Comparison of ENCODE assay signal across 14 mouse cellular contexts in genomic region chr11:51646245-51646644, GRCm38 (mm10). TPM values are rescaled to one million over a fixed set of nuclear protein-coding genes. Genes with fewer than 3 reads are reported as not detected.
A peak's percentile ranks its signal among the peaks of the same experiment; 100 is the strongest.
DNase-seq lines count a peak whose midpoint lies in the region; ATAC-seq and TF ChIP-seq lines count a peak whose summit lies in the region.
"Had no signal": no experiment of that assay in that cellular context is flagged by ENCODE, and none has a peak within 500 bp of the region (broad histone marks: within the 10 kb centered on the region; RNA-seq: fewer than 3 reads in every experiment).

No protein-coding gene starts in this region.

- H3K36me3 ChIP-seq in hindbrain, embryonic 10.5 days: peaks cover 39% of the 10 kb centered on the region
- peaks cover 3% of the 10 kb centered on the region; the same call in 1 of the 2 replicates for H3K36me3 ChIP-seq in hindbrain, embryonic 16.5 days (ENCODE audit: control insufficient read depth, insufficient read depth, low read length)
- H3K36me3 ChIP-seq in liver, postnatal 0 days (replicated peaks; ENCODE audit: insufficient read depth, low read length): peaks cover 4% of the 10 kb centered on the region; the same call in 1 of the 2 replicates
- peaks cover 6% of the 10 kb centered on the region for H3K36me3 ChIP-seq in liver, embryonic 11.5 days (ENCODE audit: control insufficient read depth, insufficient read depth, low read length)
- H3K36me3 ChIP-seq in CH12.LX (replicated peaks in 1 of 2; ENCODE audit: control insufficient read depth in 1 of 2, insufficient read depth in 1 of 2, low read length in 1 of 2) (peaks cover 15 to 50% of the 10 kb centered on the region in 2 experiments), ES-E14 (ENCODE audit: control insufficient read depth, insufficient read depth, low read length, poor library complexity, severe bottlenecking) (peaks cover 39% of the 10 kb centered on the region)

- peaks cover 29% of the 10 kb centered on the region for H3K27me3 ChIP-seq in hindbrain, embryonic 10.5 days (ENCODE audit: insufficient read depth, poor library complexity, severe bottlenecking)
- H3K27me3 ChIP-seq in hindbrain, embryonic 16.5 days (replicated peaks; ENCODE audit: control insufficient read depth, insufficient read depth, low read length): no peaks in the 10 kb centered on the region
- peaks cover 11% of the 10 kb centered on the region for H3K27me3 ChIP-seq in liver, postnatal 0 days (ENCODE audit: insufficient read depth, low read length)
- peaks cover 19% of the 10 kb centered on the region for H3K27me3 ChIP-seq in liver, embryonic 11.5 days (replicated peaks; ENCODE audit: control insufficient read depth, insufficient read depth, low read length)
- H3K27me3 ChIP-seq in CH12.LX (replicated peaks): no peaks in the 10 kb centered on the region

- TF ChIP-seq RAD21 in CH12.LX (IDR thresholded peaks at IDR 0.05; ENCODE audit: low read depth, low read length): no peak

- no peaks in the 10 kb centered on the region for H3K9me3 ChIP-seq in hindbrain, embryonic 10.5 days
- no peaks in the 10 kb centered on the region for H3K9me3 ChIP-seq in hindbrain, embryonic 16.5 days (ENCODE audit: control insufficient read depth, low read length)
- no peaks in the 10 kb centered on the region for H3K9me3 ChIP-seq in liver, postnatal 0 days (ENCODE audit: low read length)
- H3K9me3 ChIP-seq in liver, embryonic 11.5 days (ENCODE audit: control insufficient read depth, low read length): no peaks in the 10 kb centered on the region
- H3K9me3 ChIP-seq in CH12.LX (replicated peaks; ENCODE audit: low read length) (no peaks in the 10 kb centered on the region), ES-E14 (ENCODE audit: control insufficient read depth, insufficient read depth, low read depth, low read length) (no peaks in the 10 kb centered on the region)

- DNase-seq in hindbrain, embryonic 10.5 days (ENCODE audit: low spot score): no peak
- no peak for DNase-seq in liver, postnatal 0 days
- DNase-seq in liver, embryonic 11.5 days (ENCODE audit: low spot score): no peak
- DNase-seq in CH12.LX (ENCODE audit: extremely low read depth) (no peak), ES-E14 (ENCODE audit: low read depth, low spot score) (no peak)
- DNase-seq in right cerebral cortex, adult 2 months (ENCODE audit: low spot score in 2 of 2): no peak
- DNase-seq: gastrocnemius, postnatal 14 days had no signal

- H3K79me2 ChIP-seq in CH12.LX (replicated peaks; ENCODE audit: control insufficient read depth, extremely low read depth, insufficient read depth, poor library complexity, severe bottlenecking): peaks cover 6% of the 10 kb centered on the region; the same call in 1 of the 2 replicates

- in situ Hi-C loops in CH12.LX (cut with MboI; ENCODE audit: low pct_ligation_motif_present, low pct_unique_long_range_greater_than_20kb, low sequenced_read_pairs): no loop called here
- in situ Hi-C loops in ES-E14 (cut with MboI; ENCODE audit: low sequenced_read_pairs in 2 of 2, unreplicated experiment in 2 of 2): no loop called here

- no peak overlapping the region for H3K4me2 ChIP-seq in hindbrain, embryonic 16.5 days (ENCODE audit: low read length)
- no peak overlapping the region for H3K4me2 ChIP-seq in liver, postnatal 0 days (ENCODE audit: low read depth, low read length)
- no peak overlapping the region for H3K4me2 ChIP-seq in liver, embryonic 11.5 days
- H3K4me2 ChIP-seq in CH12.LX (ENCODE audit: insufficient read depth, low read depth, poor library complexity, severe bottlenecking): peak overlapping the region; percentile 32; the same call in 1 of the 2 replicates

- peak overlapping the region; percentile 78 for H3K27ac ChIP-seq in hindbrain, embryonic 10.5 days
- H3K27ac ChIP-seq in hindbrain, embryonic 16.5 days (ENCODE audit: low read depth, low read length): no peak overlapping the region
- H3K27ac ChIP-seq in liver, postnatal 0 days (ENCODE audit: low read depth): peak overlapping the region; percentile 79; the same call in 1 of the 2 replicates
- H3K27ac ChIP-seq in liver, embryonic 11.5 days (ENCODE audit: low read depth, low read length): no peak overlapping the region
- H3K27ac ChIP-seq in CH12.LX (ENCODE audit: insufficient read depth, low read depth) (peak overlapping the region; percentile 61), ES-E14 (ENCODE audit: insufficient read depth, low read depth, low read length, poor library complexity, severe bottlenecking) (peak overlapping the region; percentile 79; the same call in 1 of the 2 replicates)

- ATAC-seq in hindbrain, embryonic 16.5 days: no peak
- no peak for ATAC-seq in liver, postnatal 0 days
- ATAC-seq in liver, embryonic 11.5 days (replicated peaks; ENCODE audit: low FRiP score): no peak
- ATAC-seq in megakaryocyte progenitor cell, adult 5-6 weeks (replicated peaks; ENCODE audit: poor library complexity): no peak
- ATAC-seq: CD4-positive, CD25-positive, alpha-beta regulatory T cell, adult 4 months; forebrain, embryonic 16.5 days had no signal

- dilution Hi-C loops in CH12.LX (cut with MboI; ENCODE audit: extremely low pct_ligation_motif_present, extremely low pct_unique_long_range_greater_than_20kb, low sequenced_read_pairs): no loop called here

- TF ChIP-seq CTCF in liver, postnatal 0 days (IDR thresholded peaks at IDR 0.05; ENCODE audit: low read depth): no peak
- TF ChIP-seq CTCF in CH12.LX (conservative IDR thresholded peaks at IDR 0.05 in 1 of 2, IDR thresholded peaks at IDR 0.05 in 1 of 2; ENCODE audit: low read depth in 2 of 2, low read length in 2 of 2): no peak

- H3K4me1 ChIP-seq in hindbrain, embryonic 10.5 days (replicated peaks): peaks cover 69% of the 10 kb centered on the region
- H3K4me1 ChIP-seq in hindbrain, embryonic 16.5 days (ENCODE audit: control insufficient read depth, insufficient read depth, low read depth, low read length): peaks cover 24% of the 10 kb centered on the region
- H3K4me1 ChIP-seq in liver, postnatal 0 days (ENCODE audit: insufficient read depth): peaks cover 22% of the 10 kb centered on the region
- peaks cover 19% of the 10 kb centered on the region for H3K4me1 ChIP-seq in liver, embryonic 11.5 days (replicated peaks; ENCODE audit: control insufficient read depth, insufficient read depth, low read length)
- H3K4me1 ChIP-seq in CH12.LX (ENCODE audit: control insufficient read depth in 1 of 2, insufficient read depth in 2 of 2) (peaks cover 49 to 86% of the 10 kb centered on the region in 2 experiments), ES-E14 (ENCODE audit: control insufficient read depth in 2 of 2, insufficient read depth in 2 of 2, low read length in 2 of 2, poor library complexity in 1 of 2) (peaks cover 11 to 37% of the 10 kb centered on the region in 2 experiments)

- no peak for TF ChIP-seq POLR2A in CH12.LX (IDR thresholded peaks at IDR 0.05; ENCODE audit: low read depth, low read length)

- WGBS in hindbrain, embryonic 10.5 days: 87% methylated on average over 7 of the region's 7 CpGs
- WGBS in hindbrain, embryonic 16.5 days: 83% methylated on average over 7 of the region's 7 CpGs
- WGBS in liver, postnatal 0 days (ENCODE audit: insufficient replicate concordance): 68% methylated on average over 7 of the region's 7 CpGs
- 71% methylated on average over 7 of the region's 7 CpGs for WGBS in liver, embryonic 11.5 days

- no peak for TF ChIP-seq EP300 in liver, postnatal 0 days (IDR thresholded peaks at IDR 0.05; ENCODE audit: low read depth)
- no peak for TF ChIP-seq EP300 in CH12.LX (IDR thresholded peaks at IDR 0.05; ENCODE audit: low read length)

- H3K9ac ChIP-seq in hindbrain, embryonic 16.5 days (ENCODE audit: low read depth, low read length): no peak overlapping the region
- H3K9ac ChIP-seq in liver, postnatal 0 days (replicated peaks): no peak overlapping the region
- no peak overlapping the region for H3K9ac ChIP-seq in liver, embryonic 11.5 days (ENCODE audit: low read depth, low read length)
- H3K9ac ChIP-seq in CH12.LX (ENCODE audit: insufficient read depth, low read depth) (no peak overlapping the region), ES-E14 (ENCODE audit: insufficient read depth, low read depth, low read length, poor library complexity, severe bottlenecking) (peak overlapping the region; percentile 65; the same call in 1 of the 2 replicates)

- H3K4me3 ChIP-seq in hindbrain, embryonic 10.5 days: no peak overlapping the region
- no peak overlapping the region for H3K4me3 ChIP-seq in hindbrain, embryonic 16.5 days (ENCODE audit: low read length)
- no peak overlapping the region for H3K4me3 ChIP-seq in liver, postnatal 0 days (ENCODE audit: low read depth, low read length)
- no peak overlapping the region for H3K4me3 ChIP-seq in liver, embryonic 11.5 days (ENCODE audit: low read depth, low read length)
- H3K4me3 ChIP-seq in CH12.LX (replicated peaks in 1 of 3; ENCODE audit: low read depth in 2 of 3, low read length in 2 of 3, poor library complexity in 1 of 3) (peak overlapping the region in 2 of 3 experiments; percentile 35 to 54), ES-E14 (ENCODE audit: insufficient read depth in 1 of 2, low read depth in 1 of 2, low read length in 2 of 2, poor library complexity in 1 of 2, severe bottlenecking in 1 of 2) (peak overlapping the region; percentile 40 to 77; a peak in 3 of 4 replicates)
- H3K4me3 ChIP-seq: myocyte had no signal

RNA-seq across cellular contexts. Expression of gene N4bp3, which starts 4.4 kb away (rescaled TPM):
- polyA plus RNA-seq in hindbrain, embryonic 10.5 days (2016; fragmentation: Nextera tagmentation; extraction: Ambion mirVana): 18.3 and 19.5 TPM in 2 replicates
- polyA plus RNA-seq in hindbrain, embryonic 16.5 days (2015; fragmentation: Nextera tagmentation; extraction: Ambion mirVana): 31.1 and 34.1 TPM in 2 replicates
- polyA plus RNA-seq in liver, postnatal 0 days (2015; fragmentation: Nextera tagmentation; extraction: Ambion mirVana): 2.4 and 2.8 TPM in 2 replicates
- 7.2 and 7.9 TPM in 2 replicates for polyA plus RNA-seq in liver, embryonic 11.5 days (2014; fragmentation: Nextera tagmentation; extraction: Ambion mirVana)
- 19.7 and 21.2 TPM in 2 replicates for total RNA-seq in CH12.LX (2012; rRNA removed)
- total RNA-seq in CH12.LX (2014; rRNA removed): 17.8 and 19.1 TPM in 2 replicates
- 22.1 and 25.4 TPM in 2 replicates for polyA plus RNA-seq in CH12.LX (2012; ENCODE audit: insufficient read length, low read depth)
- total RNA-seq in ES-E14 (2012; rRNA removed): 23.7 and 43.8 TPM in 2 replicates
- 0.10 and 0.44 TPM in 2 replicates for total RNA-seq in megakaryocyte progenitor cell, adult 5-6 weeks (2015)
- total RNA-seq in megakaryocyte progenitor cell, adult 5-6 weeks (2017): 0.46 and 0.78 TPM in 2 replicates

RNA-seq across cellular contexts. Expression of gene D930048N14Rik, which starts 4.5 kb away (rescaled TPM):
- 0.82 and 1.3 TPM in 2 replicates for polyA plus RNA-seq in hindbrain, embryonic 10.5 days (2016; fragmentation: Nextera tagmentation; extraction: Ambion mirVana)
- 1.4 and 1.8 TPM in 2 replicates for polyA plus RNA-seq in hindbrain, embryonic 16.5 days (2015; fragmentation: Nextera tagmentation; extraction: Ambion mirVana)
- polyA plus RNA-seq in liver, postnatal 0 days (2015; fragmentation: Nextera tagmentation; extraction: Ambion mirVana): 0.15 and 0.34 TPM in 2 replicates
- polyA plus RNA-seq in liver, embryonic 11.5 days (2014; fragmentation: Nextera tagmentation; extraction: Ambion mirVana): 1.3 and 1.5 TPM in 2 replicates
- 1.3 and 1.5 TPM in 2 replicates for total RNA-seq in CH12.LX (2012; rRNA removed)
- total RNA-seq in CH12.LX (2014; rRNA removed): 0.32 and 0.38 TPM in 2 replicates
- polyA plus RNA-seq in CH12.LX (2012; ENCODE audit: insufficient read length, low read depth): 0.78 and 0.81 TPM in 2 replicates
- 4.1 and 12.2 TPM in 2 replicates for total RNA-seq in ES-E14 (2012; rRNA removed)
- 0.15 TPM in 1 of 2 replicates, not detected in the other for total RNA-seq in megakaryocyte progenitor cell, adult 5-6 weeks (2015)
- 0.21 TPM in 1 of 2 replicates, not detected in the other for total RNA-seq in megakaryocyte progenitor cell, adult 5-6 weeks (2017)
- total RNA-seq: hematopoietic stem cell, adult 5-6 weeks; megakaryocyte-erythroid progenitor cell, adult 5-6 weeks had no signal

RNA-seq across cellular contexts. Expression of gene Rmnd5b, which starts 10.5 kb away (rescaled TPM):
- polyA plus RNA-seq in hindbrain, embryonic 10.5 days (2016; fragmentation: Nextera tagmentation; extraction: Ambion mirVana): 38.9 and 45.6 TPM in 2 replicates
- 79.8 and 82.2 TPM in 2 replicates for polyA plus RNA-seq in hindbrain, embryonic 16.5 days (2015; fragmentation: Nextera tagmentation; extraction: Ambion mirVana)
- polyA plus RNA-seq in liver, postnatal 0 days (2015; fragmentation: Nextera tagmentation; extraction: Ambion mirVana): 13.0 and 16.0 TPM in 2 replicates
- polyA plus RNA-seq in liver, embryonic 11.5 days (2014; fragmentation: Nextera tagmentation; extraction: Ambion mirVana): 47.8 and 52.2 TPM in 2 replicates
- total RNA-seq in CH12.LX (2012; rRNA removed) (46.6 and 46.7 TPM in 2 replicates), CH12.LX (2014; rRNA removed) (39.0 and 41.1 TPM in 2 replicates), ES-E14 (2012; rRNA removed) (41.1 and 96.5 TPM in 2 replicates)
- polyA plus RNA-seq in CH12.LX (2012; ENCODE audit: insufficient read length, low read depth): 59.5 and 60.2 TPM in 2 replicates
- total RNA-seq in megakaryocyte progenitor cell, adult 5-6 weeks (2015): 34.9 TPM in 2 replicates
- 11.4 and 20.4 TPM in 2 replicates for total RNA-seq in megakaryocyte progenitor cell, adult 5-6 weeks (2017)

RNA-seq across cellular contexts. Expression of gene Nhp2, which starts 26.7 kb away (rescaled TPM):
- polyA plus RNA-seq in hindbrain, embryonic 10.5 days (2016; fragmentation: Nextera tagmentation; extraction: Ambion mirVana): 209 and 250 TPM in 2 replicates
- polyA plus RNA-seq in hindbrain, embryonic 16.5 days (2015; fragmentation: Nextera tagmentation; extraction: Ambion mirVana): 98.4 and 103 TPM in 2 replicates
- polyA plus RNA-seq in liver, postnatal 0 days (2015; fragmentation: Nextera tagmentation; extraction: Ambion mirVana): 70.1 and 76.2 TPM in 2 replicates
- polyA plus RNA-seq in liver, embryonic 11.5 days (2014; fragmentation: Nextera tagmentation; extraction: Ambion mirVana): 347 and 349 TPM in 2 replicates
- total RNA-seq in CH12.LX (2012; rRNA removed) (489 and 641 TPM in 2 replicates), CH12.LX (2014; rRNA removed) (649 and 722 TPM in 2 replicates), ES-E14 (2012; rRNA removed) (452 and 461 TPM in 2 replicates)
- polyA plus RNA-seq in CH12.LX (2012; ENCODE audit: insufficient read length, low read depth): 847 and 914 TPM in 2 replicates
- total RNA-seq in megakaryocyte progenitor cell, adult 5-6 weeks (2015): 147 and 165 TPM in 2 replicates
- total RNA-seq in megakaryocyte progenitor cell, adult 5-6 weeks (2017): 117 and 167 TPM in 2 replicates

RNA-seq across cellular contexts. Expression of gene Hnrnpab, which starts 39.6 kb away (rescaled TPM):
- 607 and 630 TPM in 2 replicates for polyA plus RNA-seq in hindbrain, embryonic 10.5 days (2016; fragmentation: Nextera tagmentation; extraction: Ambion mirVana)
- polyA plus RNA-seq in hindbrain, embryonic 16.5 days (2015; fragmentation: Nextera tagmentation; extraction: Ambion mirVana): 221 and 253 TPM in 2 replicates
- polyA plus RNA-seq in liver, postnatal 0 days (2015; fragmentation: Nextera tagmentation; extraction: Ambion mirVana): 114 and 130 TPM in 2 replicates
- polyA plus RNA-seq in liver, embryonic 11.5 days (2014; fragmentation: Nextera tagmentation; extraction: Ambion mirVana): 552 and 577 TPM in 2 replicates
- total RNA-seq in CH12.LX (2012; rRNA removed) (893 and 1,222 TPM in 2 replicates), CH12.LX (2014; rRNA removed) (1,100 and 1,160 TPM in 2 replicates), ES-E14 (2012; rRNA removed) (334 and 505 TPM in 2 replicates)
- polyA plus RNA-seq in CH12.LX (2012; ENCODE audit: insufficient read length, low read depth): 2,181 and 2,430 TPM in 2 replicates
- total RNA-seq in megakaryocyte progenitor cell, adult 5-6 weeks (2015): 645 and 667 TPM in 2 replicates
- total RNA-seq in megakaryocyte progenitor cell, adult 5-6 weeks (2017): 984 and 1,159 TPM in 2 replicates

Comparison
In these comparisons a context has a peak if more than half of its experiments do, and no peak if none do; other contexts are left out.
1. H3K27ac ChIP-seq: peak in hindbrain, embryonic 10.5 days (single experiment), liver, postnatal 0 days (single experiment), CH12.LX (single experiment) and ES-E14 (single experiment); none in hindbrain, embryonic 16.5 days (single experiment) and liver, embryonic 11.5 days (single experiment).
2. H3K4me3 ChIP-seq: peak in CH12.LX (2 of 3) and ES-E14 (2 of 2); none in hindbrain, embryonic 10.5 days (single experiment), hindbrain, embryonic 16.5 days (single experiment), liver, postnatal 0 days (single experiment) and liver, embryonic 11.5 days (single experiment).